Mouse (Mus musculus) midbrain, embryonic 14.5 days (tissue): Measurements from ENCODE around the gene Ntn1. TPM values are rescaled to one million over a fixed set of nuclear protein-coding genes. Genes with fewer than 3 reads are reported as not detected.

Source experiments
- ATAC-seq: fragments of 200-750 bp; cut with Nextera tagmentation; 2 replicates; pipeline ENCODE4 v1.8.0; 2017; ENCODE audit warnings: moderate number of reproducible peaks, moderate library complexity; ENCODE audit not compliant: low FRiP score, low TSS enrichment
- DNase-seq: peaks from one replicate; pipeline ENCODE4 v3.0.0-alpha.2; 2015
- H3K27ac ChIP-seq: fragments of 300-500 bp; sonication (generic); replicated peaks from 2 replicates; pipeline ENCODE4 v1.5.1; 2014; ENCODE audit warnings: mild to moderate bottlenecking, low read depth, low read length, moderate library complexity
- H3K27me3 ChIP-seq: fragments of 300-500 bp; sonication (generic); 2 replicates; pipeline ENCODE4 v1.6.1; 2014; ENCODE audit warnings: low read length, control low read depth, mixed read lengths; ENCODE audit not compliant: control insufficient read depth, insufficient read depth
- H3K36me3 ChIP-seq: fragments of 300-500 bp; sonication (generic); 2 replicates; pipeline ENCODE4 v1.6.1; 2014; ENCODE audit warnings: low read length, control low read depth; ENCODE audit not compliant: control insufficient read depth, insufficient read depth
- H3K4me1 ChIP-seq: fragments of 300-500 bp; sonication (generic); 2 replicates; pipeline ENCODE4 v1.6.1; 2014; ENCODE audit warnings: mild to moderate bottlenecking, antibody characterized with exemption, low read length, control low read depth; ENCODE audit not compliant: control insufficient read depth, insufficient read depth
- H3K4me2 ChIP-seq: fragments of 300-500 bp; sonication (generic); 2 replicates; pipeline ENCODE4 v1.6.1; 2014; ENCODE audit warnings: mild to moderate bottlenecking, low read length, moderate library complexity
- H3K4me3 ChIP-seq: fragments of 300-500 bp; sonication (generic); replicated peaks from 2 replicates; pipeline ENCODE4 v1.5.1; 2014; ENCODE audit warnings: low read depth, low read length
- H3K9ac ChIP-seq: fragments of 300-500 bp; sonication (generic); replicated peaks from 2 replicates; pipeline ENCODE4 v1.6.1; 2014; ENCODE audit warnings: mild to moderate bottlenecking, low read length, moderate library complexity
- H3K9me3 ChIP-seq: fragments of 300-500 bp; sonication (generic); 2 replicates; pipeline ENCODE4 v1.6.1; 2016; ENCODE audit warnings: low read length, control low read depth, mixed read lengths; ENCODE audit not compliant: control insufficient read depth
- WGBS: fragments of 180-500 bp; shearing (Covaris S2); extraction: QIAGEN DNeasy Blood & Tissue Kit; methylation state at CpG from one replicate; pipeline ENCODE4 v1.1.7; 2014; 5-methylcytosine and 5-hydroxymethylcytosine counted together
- polyA plus RNA-seq: library from polyadenylated mRNA; unstranded; fragments of >200 nt; fragmentation: Nextera tagmentation; extraction: Ambion mirVana; gene quantifications from 2 replicates; pipeline ENCODE4 v1.2.1, GENCODE M21; 2014

The Ntn1 gene
- polyA plus RNA-seq, 1 experiment from 2014 or later = 8.4 TPM

- WGBS = 10% methylated on average over 6 of the region's 6 CpGs
- H3K27me3 ChIP-seq = no peaks in the 10 kb centered on the region; the same call in 1 of the 2 replicates
- ATAC-seq (no peak), DNase-seq (no peak)
- H3K36me3 ChIP-seq = no peaks in the 10 kb centered on the region
- H3K4me1 ChIP-seq = peaks cover 14% of the 10 kb centered on the region; the same call in 1 of the 2 replicates
- H3K9me3 ChIP-seq = no peaks in the 10 kb centered on the region
- no peak overlapping the region for H3K9ac ChIP-seq
- H3K4me2 ChIP-seq = no peak overlapping the region
- H3K4me3 ChIP-seq = no peak overlapping the region
- no peak overlapping the region for H3K27ac ChIP-seq
These were observed 152.7 kb downstream of the Ntn1 start for GRCm38 (mm10) chr11:68247897-68248296.

DNA sequence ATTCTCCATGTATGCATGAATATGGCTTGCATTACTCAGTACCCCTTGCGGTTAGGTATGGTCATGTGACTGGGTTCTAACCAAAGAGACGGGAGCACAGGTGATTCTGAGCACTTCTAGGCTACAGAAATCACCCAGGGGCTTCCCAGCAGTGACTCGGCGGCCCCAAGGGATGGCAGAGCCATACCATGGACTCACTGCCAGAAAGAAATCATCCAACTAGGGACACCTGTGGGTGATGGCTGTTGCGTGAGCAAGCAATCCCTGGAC lies 155.7 kb downstream of the Ntn1 start:
- DNase-seq (no peak), ATAC-seq (no peak)
- H3K4me2 ChIP-seq = no peak overlapping the region; the same call in 1 of the 2 replicates
- no peak overlapping the region for H3K4me3 ChIP-seq
- no peaks in the 10 kb centered on the region; the same call in none of the 2 replicates for H3K27me3 ChIP-seq
- whole genome bisulfite sequencing = 83% methylated on average over 5 of the region's 5 CpGs
- H3K9me3 ChIP-seq = no peaks in the 10 kb centered on the region
- H3K9ac ChIP-seq = no peak overlapping the region
- H3K36me3 ChIP-seq = no peaks in the 10 kb centered on the region
- H3K4me1 ChIP-seq = peaks cover 14% of the 10 kb centered on the region; the same call in 1 of the 2 replicates
- peak overlapping the region; percentile 72; the same call in 1 of the 2 replicates for H3K27ac ChIP-seq

GRCm38 (mm10) chr11:68244254-68244991 lies 156.2 kb downstream of the Ntn1 start:
- H3K27ac ChIP-seq = peak overlapping the region; percentile 72
- no peaks in the 10 kb centered on the region; the same call in none of the 2 replicates for H3K27me3 ChIP-seq
- 13% methylated on average over 16 of the region's 16 CpGs for WGBS
- 0 out of 2 replicates have a peak overlapping the region, but pooled peaks have one; percentile 20 for H3K9ac ChIP-seq
- no peaks in the 10 kb centered on the region for H3K36me3 ChIP-seq
- H3K4me2 ChIP-seq = peak overlapping the region; percentile 37
- H3K9me3 ChIP-seq = no peaks in the 10 kb centered on the region
- peak; percentile 75 for DNase-seq
- peak; percentile 57; the same call in 1 of the 2 replicates for ATAC-seq
- peaks cover 14% of the 10 kb centered on the region; the same call in 1 of the 2 replicates for H3K4me1 ChIP-seq
- 0 out of 2 replicates have a peak overlapping the region, but pooled peaks have one; percentile 7 for H3K4me3 ChIP-seq

DNA sequence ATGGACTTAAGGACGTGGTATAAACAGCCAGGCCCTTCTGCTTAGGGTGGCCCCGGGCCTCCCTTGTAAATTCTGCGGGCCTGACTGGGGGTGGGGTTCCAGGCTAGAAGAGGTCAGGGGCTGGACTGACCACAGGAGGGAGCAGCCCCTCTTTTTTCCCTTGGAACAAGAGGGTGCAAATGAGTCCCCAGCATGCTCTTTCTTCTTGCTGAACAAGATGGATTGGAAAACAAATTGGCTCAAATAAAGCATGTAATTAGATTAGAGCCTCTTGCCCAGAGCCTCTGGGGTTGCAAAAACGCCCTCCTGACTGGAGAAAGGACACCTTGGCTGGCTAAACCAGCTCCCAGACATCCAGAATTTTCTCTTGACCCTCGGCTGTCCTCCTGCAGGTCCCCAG lies 160.9 kb downstream of the Ntn1 start:
- DNase-seq = peak; percentile 27
- H3K4me2 ChIP-seq = no peak overlapping the region
- H3K27ac ChIP-seq = no peak overlapping the region
- no peak for ATAC-seq
- 9% methylated on average over 5 of the region's 5 CpGs for WGBS
- no peaks in the 10 kb centered on the region for H3K36me3 ChIP-seq
- no peaks in the 10 kb centered on the region for H3K9me3 ChIP-seq
- H3K4me1 ChIP-seq = peaks cover 11% of the 10 kb centered on the region; the same call in 1 of the 2 replicates
- no peak overlapping the region for H3K4me3 ChIP-seq
- H3K9ac ChIP-seq = no peak overlapping the region
- H3K27me3 ChIP-seq = peaks cover 12% of the 10 kb centered on the region

DNA sequence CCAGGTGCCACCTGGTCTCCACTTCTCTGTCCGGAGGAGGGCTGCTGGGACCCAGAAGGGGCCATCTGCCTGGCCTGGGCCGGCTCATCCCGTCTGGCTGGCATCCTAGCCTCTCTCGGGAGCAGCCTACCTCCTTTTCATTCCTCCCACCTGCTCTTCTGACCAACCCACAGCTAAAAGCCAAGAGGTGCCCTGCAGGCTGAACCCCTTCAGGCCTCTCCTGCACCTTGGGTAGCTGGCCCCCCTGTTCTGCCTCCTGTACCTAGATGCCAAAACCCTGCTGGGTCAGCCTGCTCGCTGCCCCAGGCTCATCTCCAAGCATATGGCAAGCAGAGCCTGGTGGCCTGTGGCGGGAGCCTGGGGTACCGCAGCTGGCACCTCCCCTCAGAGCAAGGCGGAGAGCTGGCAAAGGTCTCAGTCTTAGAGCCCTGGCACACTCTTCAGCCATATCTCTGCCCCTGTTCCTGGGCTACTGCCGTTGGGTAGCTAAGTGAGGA lies 167.1 kb downstream of the Ntn1 start:
- Histone ChIP-seq H3K9me3 (no peaks in the 10 kb centered on the region), H3K4me2 (no peak overlapping the region), H3K4me1 (no peaks in the 10 kb centered on the region), H3K4me3 (no peak overlapping the region), H3K9ac (no peak overlapping the region), H3K36me3 (no peaks in the 10 kb centered on the region), H3K27me3 (peaks cover 15% of the 10 kb centered on the region), H3K27ac (no peak overlapping the region)
- ATAC-seq = no peak
- WGBS = 78% methylated on average over 9 of the region's 9 CpGs
- no peak for DNase-seq

DNA sequence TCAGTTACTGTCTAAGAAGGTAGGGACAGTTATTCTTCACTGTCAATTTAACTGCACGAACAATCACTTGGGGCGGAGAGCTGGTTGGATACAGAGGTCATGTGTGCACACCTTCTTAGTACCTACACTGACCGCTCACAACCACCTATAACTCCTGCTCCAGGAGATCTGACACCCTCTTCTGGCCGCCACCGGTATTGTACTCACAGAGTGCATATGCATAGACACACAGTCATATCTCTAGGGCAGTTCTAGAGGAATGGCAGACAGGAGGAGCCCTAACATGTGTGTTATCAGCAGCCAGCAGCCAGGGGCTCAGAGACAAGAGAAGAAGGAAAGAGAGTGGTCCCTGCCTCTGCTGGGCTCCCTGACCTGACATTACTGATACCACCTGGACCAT lies 169.1 kb downstream of the Ntn1 start:
- 95% methylated on average over 5 of the region's 5 CpGs for WGBS
- no peak overlapping the region for H3K27ac ChIP-seq
- no peak overlapping the region for H3K9ac ChIP-seq
- no peak for DNase-seq
- H3K9me3 ChIP-seq = no peaks in the 10 kb centered on the region
- H3K4me3 ChIP-seq = no peak overlapping the region
- no peak for ATAC-seq
- no peak overlapping the region for H3K4me2 ChIP-seq
- peaks cover 5% of the 10 kb centered on the region; the same call in 1 of the 2 replicates for H3K27me3 ChIP-seq
- no peaks in the 10 kb centered on the region for H3K36me3 ChIP-seq
- 0 out of 2 replicates have a peak, but pooled peaks cover 5% of the 10 kb centered on the region for H3K4me1 ChIP-seq

- H3K9ac ChIP-seq = no peak overlapping the region
- no peak overlapping the region for H3K27ac ChIP-seq
- H3K36me3 ChIP-seq = no peaks in the 10 kb centered on the region
- H3K4me3 ChIP-seq = no peak overlapping the region
- H3K27me3 ChIP-seq = peaks cover 5% of the 10 kb centered on the region; the same call in 1 of the 2 replicates
- no peak for ATAC-seq
- 60% methylated on average over 18 of the region's 18 CpGs for WGBS
- no peaks in the 10 kb centered on the region for H3K9me3 ChIP-seq
- no peak for DNase-seq
- no peak overlapping the region for H3K4me2 ChIP-seq
- 0 out of 2 replicates have a peak, but pooled peaks cover 8% of the 10 kb centered on the region for H3K4me1 ChIP-seq
These were observed 171.5 kb downstream of the Ntn1 start for GRCm38 (mm10) chr11:68228941-68229665.

- no peaks in the 10 kb centered on the region; the same call in 1 of the 2 replicates for H3K27me3 ChIP-seq
- DNase-seq (no peak), ATAC-seq (no peak)
- H3K36me3 ChIP-seq = no peaks in the 10 kb centered on the region
- H3K27ac ChIP-seq = no peak overlapping the region
- H3K4me1 ChIP-seq = 0 out of 2 replicates have a peak, but pooled peaks cover 8% of the 10 kb centered on the region
- no peak overlapping the region for H3K4me3 ChIP-seq
- no peak overlapping the region for H3K4me2 ChIP-seq
- WGBS = 86% methylated on average over 6 of the region's 6 CpGs
- H3K9me3 ChIP-seq = no peaks in the 10 kb centered on the region
- no peak overlapping the region for H3K9ac ChIP-seq
These were observed 172.8 kb downstream of the Ntn1 start for GRCm38 (mm10) chr11:68227837-68228236.
